Comparison of ENCODE assay signal across 17 mouse cellular contexts in genomic region chr3:69760081-69760480, GRCm38 (mm10).
"Had no signal": no experiment of that assay in that cellular context is flagged by ENCODE, and none has a peak within 500 bp of the region (broad histone marks: within the 10 kb centered on the region; RNA-seq: fewer than 3 reads in every experiment).

No protein-coding gene starts in this region.

- H3K4me1 ChIP-seq: liver, embryonic 13.5 days; midbrain, embryonic 12.5 days; midbrain, embryonic 15.5 days; neural tube, embryonic 12.5 days; neural tube, embryonic 15.5 days; stomach, embryonic 15.5 days had no signal

- H3K27ac ChIP-seq: left cerebral cortex, adult 2 months; liver, embryonic 13.5 days; macrophage; midbrain, embryonic 12.5 days; midbrain, embryonic 15.5 days; neural tube, embryonic 12.5 days; neural tube, embryonic 15.5 days; stomach, embryonic 15.5 days had no signal

- H3K4me3 ChIP-seq: left cerebral cortex, adult 2 months; liver, embryonic 13.5 days; midbrain, embryonic 12.5 days; midbrain, embryonic 15.5 days; neural tube, embryonic 12.5 days; neural tube, embryonic 15.5 days; stomach, embryonic 15.5 days had no signal

- H3K9me3 ChIP-seq: liver, embryonic 13.5 days; midbrain, embryonic 12.5 days; midbrain, embryonic 15.5 days; neural tube, embryonic 12.5 days; neural tube, embryonic 15.5 days; stomach, embryonic 15.5 days had no signal

- DNase-seq: kidney, postnatal 10 days; kidney, postnatal 36 days; layer of hippocampus, postnatal 36 days; liver, embryonic 13.5 days; lung, adult 2 months; lung, postnatal 14 days; retina, postnatal 1 day; right cerebral cortex, postnatal 25 days; spleen, adult 18-20 months; thymus, postnatal 25 days had no signal

- H3K4me2 ChIP-seq: liver, embryonic 13.5 days; midbrain, embryonic 12.5 days; midbrain, embryonic 15.5 days; neural tube, embryonic 12.5 days; neural tube, embryonic 15.5 days; stomach, embryonic 15.5 days had no signal

- H3K27me3 ChIP-seq: liver, embryonic 13.5 days; midbrain, embryonic 12.5 days; midbrain, embryonic 15.5 days; neural tube, embryonic 12.5 days; neural tube, embryonic 15.5 days; stomach, embryonic 15.5 days had no signal

- H3K9ac ChIP-seq: liver, embryonic 13.5 days; midbrain, embryonic 12.5 days; midbrain, embryonic 15.5 days; neural tube, embryonic 12.5 days; neural tube, embryonic 15.5 days; stomach, embryonic 15.5 days had no signal

- ATAC-seq: midbrain, embryonic 15.5 days had no signal
